Mouse (Mus musculus) layer of hippocampus, postnatal 25 days (tissue): Measurements from ENCODE around the gene Cldn14. TPM values are rescaled to one million over a fixed set of nuclear protein-coding genes. Genes with fewer than 3 reads are reported as not detected.
A peak's percentile ranks its signal among the peaks of the same experiment; 100 is the strongest.
"Not testable (repeated sequence)": the region's sequence is repeated elsewhere in the genome, so short reads cannot be mapped to it uniquely, and the experiment has no call there.

Experiments used
- DNase-seq, 2 experiments: peaks; one replicate each; pipeline ENCODE4 v3.0.0; 2022; ENCODE audit warnings: mixed read lengths in 2 of 2, low spot score in 1 of 2; ENCODE audit errors: extremely low spot score in 1 of 2
- total RNA-seq, 2 experiments: library from RNA; stranded (reverse); gene quantifications; 2 replicates each; pipeline ENCODE4 v1.2.3; 2021

The Cldn14 gene
- total RNA-seq, 2 experiments from 2014 or later: 3.0 to 4.2 TPM

- DNase-seq: no peak
Measured at GRCm38 (mm10) chr16:94010156-94010555, 1.5 kb upstream of the Cldn14 start.

- DNase-seq: no peak
Measured at GRCm38 (mm10) chr16:94009356-94009755, 719 bp upstream of the Cldn14 start.

GRCm38 (mm10) chr16:94006706-94007665, 1.7 kb downstream of the Cldn14 start:
- DNase-seq: no peak

- DNase-seq: no peak
Measured at GRCm38 (mm10) chr16:94003478-94003877, 5.2 kb downstream of the Cldn14 start.

GRCm38 (mm10) chr16:94001366-94001765, 7.3 kb downstream of the Cldn14 start:
- DNase-seq: no peak

GRCm38 (mm10) chr16:93998895-93999294, 9.7 kb downstream of the Cldn14 start:
- DNase-seq: no peak

GRCm38 (mm10) chr16:93983576-93983975, 25.1 kb downstream of the Cldn14 start:
- DNase-seq: peak in 1 of 2 experiments; percentile 21

GRCm38 (mm10) chr16:93982341-93982740, 26.3 kb downstream of the Cldn14 start:
- no peak for DNase-seq

GRCm38 (mm10) chr16:93981190-93981841, 27.3 kb downstream of the Cldn14 start:
- DNase-seq: no peak

GRCm38 (mm10) chr16:93980338-93980737, 28.3 kb downstream of the Cldn14 start:
- not testable (repeated sequence) for DNase-seq

GRCm38 (mm10) chr16:93979316-93979715, 29.3 kb downstream of the Cldn14 start:
- DNase-seq: no peak

- DNase-seq: no peak
Measured at GRCm38 (mm10) chr16:93977587-93977986, 31.1 kb downstream of the Cldn14 start.

GRCm38 (mm10) chr16:93976907-93977306, 31.7 kb downstream of the Cldn14 start:
- no peak for DNase-seq

GRCm38 (mm10) chr16:93975430-93975829, 33.2 kb downstream of the Cldn14 start:
- no peak for DNase-seq

- DNase-seq: no peak
Measured at GRCm38 (mm10) chr16:93974278-93974677, 34.4 kb downstream of the Cldn14 start.

- no peak for DNase-seq
Measured at GRCm38 (mm10) chr16:93973554-93973953, 35.1 kb downstream of the Cldn14 start.

GRCm38 (mm10) chr16:93973123-93973522, 35.5 kb downstream of the Cldn14 start:
- no peak for DNase-seq

- DNase-seq: no peak
Measured at GRCm38 (mm10) chr16:93971046-93971445, 37.6 kb downstream of the Cldn14 start.

- DNase-seq: no peak
Measured at GRCm38 (mm10) chr16:93967893-93968292, 40.7 kb downstream of the Cldn14 start.

GRCm38 (mm10) chr16:93962283-93962682, 46.4 kb downstream of the Cldn14 start:
- DNase-seq: no peak

- no peak for DNase-seq
Measured at GRCm38 (mm10) chr16:93961099-93961646, 47.5 kb downstream of the Cldn14 start.
